Mouse (Mus musculus): ENCODE measurements around the gene Trim14.

- TF ChIP-seq CTCF (IDR thresholded peaks at IDR 0.05; ENCODE audit: extremely low read depth, insufficient read depth, insufficient read length, insufficient replicate concordance) (no peak), POLR2A (IDR thresholded peaks at IDR 0.05; ENCODE audit: low read depth, low read length) (peak; percentile 75)
Measured at GRCm38 (mm10) chr4:46535094-46535830, 679 bp downstream of the Trim14 start.

Data from spleen, adult 2 months (tissue).